Mouse (Mus musculus): ENCODE measurements around the gene Gzmm.

GRCm38 (mm10) chr10:79693580-79694378 is 5.0 kb downstream of the Gzmm start:
- TF ChIP-seq CTCF (IDR thresholded peaks at IDR 0.05; ENCODE audit: low read depth, low read length): no peak
- TF ChIP-seq POLR2A (IDR thresholded peaks at IDR 0.05; ENCODE audit: extremely low read depth, insufficient read depth, low read length): no peak

All from liver, adult 2 months (tissue).